21 mouse cellular contexts compared by ENCODE assay signal in the genomic region with DNA sequence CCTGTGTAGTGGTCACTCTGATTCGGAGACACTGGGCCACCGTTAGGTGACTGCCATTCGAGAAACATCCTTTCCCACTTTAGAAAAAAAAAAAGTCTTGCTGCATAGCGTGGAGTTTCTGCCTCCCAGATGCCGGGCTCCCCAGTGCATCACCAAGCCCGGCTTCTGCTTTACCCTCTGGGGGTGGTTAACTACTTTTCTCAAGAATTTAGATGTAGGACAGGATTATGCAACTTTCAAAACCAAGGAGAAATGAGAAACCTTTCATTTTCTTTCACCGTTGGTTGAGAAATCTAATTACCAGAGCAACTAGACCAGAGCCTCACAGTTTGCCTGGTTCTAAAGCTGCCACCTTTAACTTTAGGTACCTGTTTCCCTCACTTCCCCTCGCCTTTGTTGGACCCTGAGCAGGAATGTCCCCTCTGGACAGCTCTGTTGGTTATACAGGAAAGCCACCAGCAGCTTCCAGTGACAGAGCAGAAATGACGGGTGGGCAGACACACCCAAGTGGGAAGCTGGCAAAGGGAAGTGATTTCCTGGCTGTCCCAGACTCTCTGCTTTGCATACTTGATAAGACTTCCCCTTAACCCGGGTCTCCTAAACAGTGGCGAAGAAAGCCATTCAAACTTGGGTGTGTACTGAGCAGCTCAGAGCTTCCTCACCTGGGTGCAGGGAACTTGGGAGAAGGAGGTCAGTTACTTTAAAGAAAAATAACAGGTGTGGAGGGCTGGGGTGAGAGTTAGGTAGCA. TPM values are rescaled to one million over a fixed set of nuclear protein-coding genes. Genes with fewer than 3 reads are reported as not detected.
DNase-seq lines count a peak whose midpoint lies in the region; ATAC-seq and TF ChIP-seq lines count a peak whose summit lies in the region.
"Had no signal": no experiment of that assay in that cellular context is flagged by ENCODE, and none has a peak within 500 bp of the region (broad histone marks: within the 10 kb centered on the region; RNA-seq: fewer than 3 reads in every experiment).

No protein-coding gene starts in this region.

- H3K4me1 ChIP-seq in intestine, embryonic 15.5 days (replicated peaks) = no peaks in the 10 kb centered on the region
- H3K4me1 ChIP-seq in intestine, postnatal 0 days (replicated peaks; ENCODE audit: control insufficient read depth, insufficient read depth, low read length) = no peaks in the 10 kb centered on the region
- peaks cover 22% of the 10 kb centered on the region for H3K4me1 ChIP-seq in limb, embryonic 10.5 days
- H3K4me1 ChIP-seq: embryonic facial prominence, embryonic 15.5 days had no signal

- ATAC-seq in intestine, embryonic 15.5 days = peak; percentile 40; the same call in 1 of the 2 replicates
- no peak for ATAC-seq in intestine, postnatal 0 days
- peak; percentile 84 for ATAC-seq in granulocyte monocyte progenitor cell, adult 5-6 weeks (replicated peaks; ENCODE audit: poor library complexity, severe bottlenecking)
- peak; percentile 81 for ATAC-seq in megakaryocyte progenitor cell, adult 5-6 weeks (replicated peaks; ENCODE audit: poor library complexity)
- ATAC-seq: hindbrain, postnatal 0 days; midbrain, embryonic 16.5 days had no signal

- no peak overlapping the region for H3K9ac ChIP-seq in intestine, embryonic 15.5 days
- no peak overlapping the region for H3K9ac ChIP-seq in intestine, postnatal 0 days (ENCODE audit: low read depth, low read length)
- H3K9ac ChIP-seq: embryonic facial prominence, embryonic 15.5 days; kidney, embryonic 15.5 days had no signal

- no peak for TF ChIP-seq CTCF in intestine, postnatal 0 days (IDR thresholded peaks at IDR 0.05; ENCODE audit: low read depth)

- 75% methylated on average over 11 of the region's 11 CpGs for WGBS in intestine, embryonic 15.5 days
- WGBS in intestine, postnatal 0 days = 66% methylated on average over 11 of the region's 11 CpGs
- WGBS in limb, embryonic 10.5 days = 83% methylated on average over 11 of the region's 11 CpGs

- no peak overlapping the region for H3K4me2 ChIP-seq in intestine, embryonic 15.5 days (replicated peaks)
- H3K4me2 ChIP-seq in intestine, postnatal 0 days (replicated peaks; ENCODE audit: low read depth) = no peak overlapping the region
- H3K4me2 ChIP-seq: embryonic facial prominence, embryonic 15.5 days; kidney, embryonic 15.5 days had no signal

- no peak overlapping the region for H3K4me3 ChIP-seq in intestine, embryonic 15.5 days (replicated peaks)
- no peak overlapping the region for H3K4me3 ChIP-seq in intestine, postnatal 0 days (ENCODE audit: low read depth, low read length)
- no peak overlapping the region for H3K4me3 ChIP-seq in limb, embryonic 10.5 days
- H3K4me3 ChIP-seq: embryonic facial prominence, embryonic 15.5 days; forebrain, embryonic 10.5 days; heart, embryonic 10.5 days; kidney, embryonic 15.5 days had no signal

- peak; percentile 54 for DNase-seq in 416B (ENCODE audit: low read depth)
- no peak for DNase-seq in limb, embryonic 10.5 days (ENCODE audit: low spot score)
- no peak for DNase-seq in gastrocnemius, postnatal 10 days
- no peak for DNase-seq in layer of hippocampus, adult 8-10 months (ENCODE audit: low spot score in 2 of 2)
- DNase-seq: adrenal gland, postnatal 25 days; B cell, adult 2 months; cerebellum, adult 9-11 months; embryo, embryonic 11 days; gastrocnemius, postnatal 25 days; heart, postnatal 36 days; layer of hippocampus, postnatal 36 days had no signal

- H3K27me3 ChIP-seq in intestine, embryonic 15.5 days (replicated peaks) = no peaks in the 10 kb centered on the region
- H3K27me3 ChIP-seq in intestine, postnatal 0 days (replicated peaks; ENCODE audit: control insufficient read depth, insufficient read depth, low read length) = no peaks in the 10 kb centered on the region
- peaks cover 9% of the 10 kb centered on the region for H3K27me3 ChIP-seq in limb, embryonic 10.5 days (ENCODE audit: low read depth, poor library complexity, severe bottlenecking)
- H3K27me3 ChIP-seq: embryonic facial prominence, embryonic 15.5 days; kidney, embryonic 15.5 days had no signal

- H3K27ac ChIP-seq in intestine, embryonic 15.5 days = no peak overlapping the region
- no peak overlapping the region for H3K27ac ChIP-seq in intestine, postnatal 0 days (ENCODE audit: low read depth, low read length)
- no peak overlapping the region for H3K27ac ChIP-seq in limb, embryonic 10.5 days
- H3K27ac ChIP-seq: embryonic facial prominence, embryonic 15.5 days; forebrain, embryonic 10.5 days; heart, embryonic 10.5 days; hindbrain, postnatal 0 days; kidney, embryonic 15.5 days had no signal

- H3K36me3 ChIP-seq in intestine, embryonic 15.5 days = peaks cover 18% of the 10 kb centered on the region
- H3K36me3 ChIP-seq in intestine, postnatal 0 days (ENCODE audit: control insufficient read depth, insufficient read depth) = peaks cover 54% of the 10 kb centered on the region
- peaks cover 57% of the 10 kb centered on the region for H3K36me3 ChIP-seq in limb, embryonic 10.5 days

- no peaks in the 10 kb centered on the region for H3K9me3 ChIP-seq in intestine, embryonic 15.5 days
- H3K9me3 ChIP-seq in intestine, postnatal 0 days (ENCODE audit: control insufficient read depth) = no peaks in the 10 kb centered on the region
- no peaks in the 10 kb centered on the region for H3K9me3 ChIP-seq in limb, embryonic 10.5 days (replicated peaks)
- H3K9me3 ChIP-seq: embryonic facial prominence, embryonic 15.5 days; forebrain, embryonic 10.5 days; heart, embryonic 10.5 days; kidney, embryonic 15.5 days had no signal

RNA-seq across cellular contexts. Expression of a gene that starts 8.0 kb away (rescaled TPM):
- 13.6 and 13.7 TPM in 2 replicates for polyA plus RNA-seq in intestine, embryonic 15.5 days (2015; fragmentation: Nextera tagmentation; extraction: Ambion mirVana)
- 6.3 and 7.2 TPM in 2 replicates for polyA plus RNA-seq in intestine, postnatal 0 days (2015; fragmentation: Nextera tagmentation; extraction: Ambion mirVana)
- 9.7 and 11.5 TPM in 2 replicates for total RNA-seq in granulocyte monocyte progenitor cell, adult 5-6 weeks (2014; fragmentation: Nextera tagmentation)
- total RNA-seq in granulocyte monocyte progenitor cell, adult 5-6 weeks (2017) = 6.5 and 8.3 TPM in 2 replicates
- total RNA-seq in megakaryocyte progenitor cell, adult 5-6 weeks (2015) = 5.3 and 8.0 TPM in 2 replicates
- 6.7 and 7.9 TPM in 2 replicates for total RNA-seq in megakaryocyte progenitor cell, adult 5-6 weeks (2017)
- 8.9 and 10.3 TPM in 2 replicates for polyA plus RNA-seq in limb, embryonic 10.5 days (2016; fragmentation: Nextera tagmentation; extraction: Ambion mirVana)
- total RNA-seq in gastrocnemius, postnatal 10 days (2021) = 1 to 10 TPM; 4.0 TPM
- total RNA-seq in layer of hippocampus, adult 8-10 months (2022) = 10 to 100 TPM; 12.1 to 14.2 (median 13.1) TPM

RNA-seq across cellular contexts. Expression of a gene that starts 19.1 kb away (rescaled TPM):
- 0.49 and 0.56 TPM in 2 replicates for polyA plus RNA-seq in intestine, embryonic 15.5 days (2015; fragmentation: Nextera tagmentation; extraction: Ambion mirVana)
- polyA plus RNA-seq in intestine, postnatal 0 days (2015; fragmentation: Nextera tagmentation; extraction: Ambion mirVana) = 0.14 and 0.31 TPM in 2 replicates
- total RNA-seq in granulocyte monocyte progenitor cell, adult 5-6 weeks (2014; fragmentation: Nextera tagmentation) = 9.3 and 12.8 TPM in 2 replicates
- 27.8 and 28.4 TPM in 2 replicates for total RNA-seq in granulocyte monocyte progenitor cell, adult 5-6 weeks (2017)
- total RNA-seq in megakaryocyte progenitor cell, adult 5-6 weeks (2015) = 27.2 and 30.4 TPM in 2 replicates
- total RNA-seq in megakaryocyte progenitor cell, adult 5-6 weeks (2017) = 27.2 and 29.2 TPM in 2 replicates
- 0.33 and 0.40 TPM in 2 replicates for polyA plus RNA-seq in limb, embryonic 10.5 days (2016; fragmentation: Nextera tagmentation; extraction: Ambion mirVana)
- total RNA-seq in gastrocnemius, postnatal 10 days (2021) = 100 to 1,000 TPM; 160 to 206 TPM
- 1 to 10 TPM; 6.5 to 7.9 (median 7.0) TPM for total RNA-seq in layer of hippocampus, adult 8-10 months (2022)

RNA-seq across cellular contexts. Expression of a gene that starts 54.3 kb away (rescaled TPM):
- 2.8 and 3.5 TPM in 2 replicates for polyA plus RNA-seq in intestine, embryonic 15.5 days (2015; fragmentation: Nextera tagmentation; extraction: Ambion mirVana)
- polyA plus RNA-seq in intestine, postnatal 0 days (2015; fragmentation: Nextera tagmentation; extraction: Ambion mirVana) = 15.1 and 21.6 TPM in 2 replicates
- total RNA-seq in granulocyte monocyte progenitor cell, adult 5-6 weeks (2014; fragmentation: Nextera tagmentation) = not detected in 2 replicates
- total RNA-seq in granulocyte monocyte progenitor cell, adult 5-6 weeks (2017) = 0.82 and 1.3 TPM in 2 replicates
- total RNA-seq in megakaryocyte progenitor cell, adult 5-6 weeks (2015) = 2.2 and 2.6 TPM in 2 replicates
- 1.8 and 2.5 TPM in 2 replicates for total RNA-seq in megakaryocyte progenitor cell, adult 5-6 weeks (2017)
- 0.21 and 0.99 TPM in 2 replicates for polyA plus RNA-seq in limb, embryonic 10.5 days (2016; fragmentation: Nextera tagmentation; extraction: Ambion mirVana)
- under 1 TPM; 0.25 to 0.52 TPM for total RNA-seq in gastrocnemius, postnatal 10 days (2021)
- total RNA-seq in layer of hippocampus, adult 8-10 months (2022) = 1 to 10 TPM in 2 of 4 experiments, under 1 TPM in 1, not detected in 1; 0.50 to 3.1 (median 2.8) TPM

Comparison
In these comparisons a context has a peak if more than half of its experiments do, and no peak if none do; other contexts are left out.
1. RNA of a gene that starts 19.1 kb away (total RNA-seq): 160 to 206 TPM in gastrocnemius, postnatal 10 days; 27.2 to 30.4 TPM in megakaryocyte progenitor cell, adult 5-6 weeks, 9.3 to 28.4 TPM in granulocyte monocyte progenitor cell, adult 5-6 weeks and 6.5 to 7.9 TPM in layer of hippocampus, adult 8-10 months; every median in the first group is over 4 times any median in the second.